Mouse (Mus musculus): Measurements from ENCODE around the gene BC037034.

The BC037034 gene

GRCm38 (mm10) chr5:138263260-138264206 lies at the start of gene BC037034:
Gene BC037034 (minus strand): TSS chr5:138264033.
- DNase-seq (ENCODE audit: low read depth, low spot score) = peak; percentile 78

- no peak for DNase-seq (ENCODE audit: low read depth, low spot score)
Measured at GRCm38 (mm10) chr5:138312795-138313194, 49.0 kb upstream of the BC037034 start.

- no peak for DNase-seq (ENCODE audit: low read depth, low spot score)
Measured at GRCm38 (mm10) chr5:138299613-138300012, 35.8 kb upstream of the BC037034 start.

- no peak for DNase-seq (ENCODE audit: low read depth, low spot score)
Measured at GRCm38 (mm10) chr5:138294158-138294557, 30.3 kb upstream of the BC037034 start.

GRCm38 (mm10) chr5:138291638-138292037 lies 27.8 kb upstream of the BC037034 start:
- no peak for DNase-seq (ENCODE audit: low read depth, low spot score)

GRCm38 (mm10) chr5:138287861-138288260 lies 24.0 kb upstream of the BC037034 start:
- no peak for DNase-seq (ENCODE audit: low read depth, low spot score)

GRCm38 (mm10) chr5:138283540-138283939 lies 19.7 kb upstream of the BC037034 start:
- no peak for DNase-seq (ENCODE audit: low read depth, low spot score)

- DNase-seq (ENCODE audit: low read depth, low spot score) = no peak
Measured at GRCm38 (mm10) chr5:138281798-138282197, 18.0 kb upstream of the BC037034 start.

- no peak for DNase-seq (ENCODE audit: low read depth, low spot score)
Measured at GRCm38 (mm10) chr5:138280829-138281228, 17.0 kb upstream of the BC037034 start.

- DNase-seq (ENCODE audit: low read depth, low spot score) = no peak
Measured at GRCm38 (mm10) chr5:138280425-138280768, 16.6 kb upstream of the BC037034 start.

- DNase-seq (ENCODE audit: low read depth, low spot score) = peak; percentile 99
Measured at GRCm38 (mm10) chr5:138279585-138280424, 16.0 kb upstream of the BC037034 start, which contains the start of the genes Gm43720, Gpc2 and Stag3. Gene Gm43720 (minus strand): TSS chr5:138279958. Gene Gpc2 (minus strand): TSS chr5:138280005. Gene Stag3 (plus strand): TSS chr5:138280240.

- DNase-seq (ENCODE audit: low read depth, low spot score) = no peak
Measured at GRCm38 (mm10) chr5:138277994-138278393, 14.2 kb upstream of the BC037034 start.

GRCm38 (mm10) chr5:138275216-138276050 lies 11.6 kb upstream of the BC037034 start:
- no peak for DNase-seq (ENCODE audit: low read depth, low spot score)

GRCm38 (mm10) chr5:138274186-138274585 lies 10.4 kb upstream of the BC037034 start:
- no peak for DNase-seq (ENCODE audit: low read depth, low spot score)

GRCm38 (mm10) chr5:138272409-138272923 lies 8.6 kb upstream of the BC037034 start, which contains the start of gene Gal3st4:
Gene Gal3st4 (minus strand): TSS chr5:138272840.
- DNase-seq (ENCODE audit: low read depth, low spot score) = no peak

GRCm38 (mm10) chr5:138271232-138271631 lies 7.4 kb upstream of the BC037034 start:
- DNase-seq (ENCODE audit: low read depth, low spot score) = no peak

GRCm38 (mm10) chr5:138268980-138269379 lies 5.1 kb upstream of the BC037034 start:
- DNase-seq (ENCODE audit: low read depth, low spot score) = no peak

GRCm38 (mm10) chr5:138267114-138267513 lies 3.3 kb upstream of the BC037034 start:
- DNase-seq (ENCODE audit: low read depth, low spot score) = no peak

GRCm38 (mm10) chr5:138265712-138266111 lies 1.9 kb upstream of the BC037034 start:
- DNase-seq (ENCODE audit: low read depth, low spot score) = no peak

GRCm38 (mm10) chr5:138264207-138264578 lies 360 bp upstream of the BC037034 start:
- no peak for DNase-seq (ENCODE audit: low read depth, low spot score)

All from brain, embryonic 18.5 days (tissue).